Mouse (Mus musculus) testis, postnatal 10 days (tissue): ENCODE data around the gene Tceal9.
A peak's percentile ranks its signal among the peaks of the same experiment; 100 is the strongest.

Source experiments
- DNase-seq: peaks from one replicate; pipeline ENCODE4 v3.0.0; 2021; ENCODE audit warnings: low spot score

Tceal9 gene

DNA sequence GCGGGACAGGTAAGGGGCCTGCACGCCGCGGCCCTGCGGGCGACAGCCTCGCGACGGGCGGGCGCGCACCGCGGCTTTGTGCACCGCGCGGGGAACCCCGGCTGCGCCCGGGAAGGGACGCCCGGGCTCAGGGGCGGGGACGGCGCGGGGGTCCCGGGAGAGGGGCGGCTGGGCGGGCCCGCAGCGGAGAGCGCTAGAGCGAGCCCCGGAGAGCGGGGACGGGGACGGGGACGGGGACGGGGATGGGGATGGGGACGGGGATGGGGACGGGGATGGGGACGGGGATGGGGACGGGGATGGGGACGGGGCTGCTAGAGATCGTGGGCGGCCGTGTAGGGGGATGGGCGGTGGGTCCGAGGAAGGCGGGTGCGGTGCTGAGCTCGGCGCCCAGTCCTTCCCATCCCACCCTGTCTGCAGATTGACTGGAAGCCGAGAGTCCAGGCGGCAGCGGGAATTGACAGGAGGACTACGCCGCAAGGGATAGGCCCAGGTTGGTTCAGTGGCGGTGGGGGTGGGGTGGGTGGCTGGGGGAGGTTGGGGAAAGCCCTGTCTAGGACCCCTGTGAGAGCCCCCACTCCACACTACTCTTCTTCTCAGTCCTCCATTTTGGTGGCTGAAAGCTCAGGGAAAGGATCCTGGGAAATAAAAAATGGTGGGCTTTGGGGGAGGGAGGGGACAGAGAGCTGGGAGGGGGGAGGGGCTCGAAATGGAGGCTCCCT lies 25.7 kb downstream of the Tceal9 start:
- peak; percentile 47 for DNase-seq

DNA sequence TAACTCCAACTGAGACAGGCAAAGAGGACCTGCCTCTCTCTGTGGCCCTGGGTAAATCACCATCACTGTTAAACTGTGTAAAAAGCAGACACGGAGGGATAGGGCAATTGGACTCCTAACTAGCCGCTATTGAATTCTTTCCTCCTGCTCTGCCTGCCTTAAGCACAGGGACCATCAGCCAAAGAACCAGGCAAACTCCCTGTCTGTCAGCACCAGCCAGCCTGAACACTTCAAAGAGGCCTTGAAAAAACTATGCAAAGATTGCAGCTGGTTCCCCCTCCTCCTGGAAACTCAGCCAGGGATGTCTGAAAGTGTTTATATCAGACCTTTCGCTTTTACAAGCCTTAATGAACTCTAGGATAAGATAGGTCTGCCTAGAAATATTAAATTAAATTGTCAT lies 29.7 kb downstream of the Tceal9 start:
- no peak for DNase-seq

DNA sequence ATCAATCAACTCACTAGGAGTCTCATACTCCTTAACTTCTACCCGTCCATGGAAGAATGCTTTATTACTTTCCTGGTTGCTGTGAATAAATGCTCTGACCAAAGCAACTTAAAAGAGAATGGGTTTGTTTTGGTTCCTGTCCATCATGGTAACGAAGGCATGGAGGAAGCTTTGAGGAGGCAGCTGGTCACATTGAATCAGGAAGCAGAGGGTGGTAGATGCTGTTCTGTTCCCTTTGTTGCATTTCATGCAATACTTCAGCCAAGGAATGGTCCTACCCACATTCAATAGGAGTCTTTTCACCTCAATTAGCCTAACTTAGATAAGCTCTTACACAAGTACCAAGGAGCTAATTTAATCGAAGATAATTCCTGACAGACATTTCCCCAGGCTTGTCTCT lies 30.5 kb downstream of the Tceal9 start:
- no peak for DNase-seq

- no peak for DNase-seq
Measured at GRCm38 (mm10) chrX:136277577-136277976, 32.7 kb downstream of the Tceal9 start.

DNA sequence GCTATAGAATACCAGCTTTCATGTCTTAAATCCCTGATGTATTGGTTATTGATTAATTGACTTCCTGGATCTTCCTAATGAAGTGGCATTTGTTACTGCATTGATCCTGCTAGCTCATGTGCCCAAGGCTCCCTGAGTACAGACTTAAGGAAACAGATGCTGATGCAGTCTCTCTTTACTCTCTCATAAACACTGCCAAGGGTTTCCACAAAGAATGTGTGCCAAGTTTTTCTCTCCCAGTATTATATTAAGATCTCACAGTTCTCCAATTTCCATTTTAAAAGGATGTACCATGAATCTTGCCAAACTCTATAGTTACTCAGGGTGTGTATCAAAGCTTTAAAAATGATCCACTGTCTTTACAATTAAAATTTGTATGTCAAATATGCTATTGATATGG lies 33.5 kb downstream of the Tceal9 start:
- DNase-seq = no peak

- no peak for DNase-seq
Measured at GRCm38 (mm10) chrX:136279410-136279809, 34.5 kb downstream of the Tceal9 start.

GRCm38 (mm10) chrX:136290817-136291281 lies 46.0 kb downstream of the Tceal9 start:
- DNase-seq = no peak
